Mouse (Mus musculus) midbrain, embryonic 10.5 days (tissue): ENCODE measurements around the gene Diexf. TPM values are rescaled to one million over a fixed set of nuclear protein-coding genes. Genes with fewer than 3 reads are reported as not detected.

Experiments
- DNase-seq: peaks from one replicate; pipeline ENCODE4 v3.0.0-alpha.2; 2017; ENCODE audit warnings: low spot score
- H3K27ac ChIP-seq: fragments of 300-500 bp; sonication (generic); replicated peaks from 2 replicates; pipeline ENCODE4 v1.5.1; 2016; ENCODE audit warnings: mild to moderate bottlenecking
- H3K27me3 ChIP-seq: fragments of 300-500 bp; sonication (generic); 2 replicates; pipeline ENCODE4 v1.6.1; 2016; ENCODE audit warnings: low read depth, mild to moderate bottlenecking; ENCODE audit not compliant: poor library complexity, severe bottlenecking
- H3K36me3 ChIP-seq: fragments of 300-500 bp; sonication (generic); 2 replicates; pipeline ENCODE4 v1.6.1; 2016; ENCODE audit warnings: mild to moderate bottlenecking, moderate library complexity
- H3K4me1 ChIP-seq: fragments of 300-500 bp; sonication (generic); 2 replicates; pipeline ENCODE4 v1.6.1; 2016
- H3K4me3 ChIP-seq: fragments of 300-500 bp; sonication (generic); 2 replicates; pipeline ENCODE4 v1.5.1; 2016; ENCODE audit warnings: mild to moderate bottlenecking, moderate library complexity
- H3K9me3 ChIP-seq: fragments of 300-500 bp; sonication (generic); replicated peaks from 2 replicates; pipeline ENCODE4 v1.6.1; 2016; ENCODE audit warnings: mild to moderate bottlenecking
- WGBS: fragments of 180-500 bp; shearing (Covaris S2); methylation state at CpG from one replicate; pipeline ENCODE4 v1.1.7; 2016; 5-methylcytosine and 5-hydroxymethylcytosine counted together
- polyA plus RNA-seq: library from polyadenylated mRNA; unstranded; fragments of >200 nt; fragmentation: Nextera tagmentation; extraction: Ambion mirVana; gene quantifications from 2 replicates; pipeline ENCODE4 v1.2.1, GENCODE M21; 2016

The Diexf gene
- polyA plus RNA-seq = 8.4 and 8.8 TPM in 2 replicates

DNA sequence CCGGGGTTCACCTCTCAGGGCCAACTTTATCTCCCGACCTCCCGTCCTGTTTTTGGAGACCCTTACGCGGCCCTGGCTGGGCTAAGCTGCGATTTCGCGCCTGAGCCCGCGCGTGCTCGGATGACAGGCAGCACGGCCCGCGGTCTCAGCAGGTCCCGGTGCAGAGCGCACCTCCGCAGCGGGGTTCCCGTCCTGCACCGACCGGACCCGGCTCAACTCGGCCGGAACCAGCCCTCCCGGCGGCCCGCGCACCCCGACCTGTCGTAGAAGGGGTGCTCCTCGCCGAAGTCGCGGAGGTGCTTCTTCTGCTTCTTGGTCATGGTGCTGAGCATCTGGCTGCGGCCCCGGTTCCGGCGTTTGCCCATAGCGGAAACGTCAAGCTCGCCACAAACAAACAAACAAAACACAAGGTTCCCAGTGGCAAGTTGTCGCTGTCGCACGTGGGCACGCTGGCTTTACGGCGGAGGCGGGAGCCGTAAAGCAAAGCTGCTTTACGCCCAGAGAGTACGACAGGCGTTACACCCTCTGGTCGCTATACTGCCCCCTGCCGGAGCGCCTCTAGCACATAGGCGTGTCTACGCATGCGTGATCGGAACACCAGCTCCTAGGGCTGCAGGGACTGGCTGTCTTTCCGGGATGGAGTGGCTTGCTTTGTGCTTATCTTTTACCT, at the start of gene Diexf:
Gene Diexf (minus strand): TSS at position 487 of the 670 bp plus-strand sequence.
- Histone ChIP-seq H3K27ac (peak within 1 kb of the TSS; percentile 88), H3K27me3 (no peaks in the 10 kb centered on the region), H3K4me3 (peak within 1 kb of the TSS; percentile 98), H3K9me3 (no peaks in the 10 kb centered on the region), H3K4me1 (peaks cover 12% of the 10 kb centered on the region), H3K36me3 (peaks cover 34% of the 10 kb centered on the region)
- peak; percentile 98 for DNase-seq
- under 1% methylated on average over 61 of the region's 61 CpGs for WGBS

DNA sequence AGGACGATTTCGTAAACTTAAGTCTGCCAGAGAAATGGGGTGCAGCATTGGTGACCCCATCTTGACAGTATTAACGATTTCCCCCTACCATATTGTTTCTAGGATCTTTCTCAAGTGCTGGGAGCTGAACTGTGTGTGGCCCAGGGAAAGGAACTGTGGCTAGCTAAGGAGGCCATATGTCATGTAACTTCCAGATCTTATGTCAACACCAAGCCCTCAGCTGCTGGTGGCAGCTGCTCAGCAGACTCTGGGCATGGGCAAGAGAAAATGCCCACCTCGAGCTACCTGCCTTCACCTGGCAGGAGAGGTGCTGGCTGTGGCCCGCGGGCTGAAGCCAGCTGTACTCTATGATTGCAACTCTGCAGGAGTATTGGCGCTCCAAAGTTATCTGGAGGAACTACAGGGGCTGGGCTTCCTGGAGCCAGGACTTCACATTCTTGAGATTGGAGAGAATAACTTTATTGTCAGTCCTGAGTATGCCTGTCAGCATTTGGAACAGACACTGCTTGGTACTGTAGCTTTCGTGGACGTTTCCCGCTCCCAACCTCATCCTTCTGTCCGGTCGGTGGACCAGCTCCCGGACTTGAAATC, 44.2 kb upstream of the Diexf start:
- DNase-seq = no peak
- Histone ChIP-seq H3K4me1 (peaks cover 32% of the 10 kb centered on the region), H3K27me3 (no peaks in the 10 kb centered on the region), H3K27ac (peak overlapping the region; percentile 90), H3K36me3 (no peaks in the 10 kb centered on the region), H3K4me3 (peak overlapping the region; percentile 82), H3K9me3 (no peaks in the 10 kb centered on the region)
- 92% methylated on average over 13 of the region's 13 CpGs for WGBS

DNA sequence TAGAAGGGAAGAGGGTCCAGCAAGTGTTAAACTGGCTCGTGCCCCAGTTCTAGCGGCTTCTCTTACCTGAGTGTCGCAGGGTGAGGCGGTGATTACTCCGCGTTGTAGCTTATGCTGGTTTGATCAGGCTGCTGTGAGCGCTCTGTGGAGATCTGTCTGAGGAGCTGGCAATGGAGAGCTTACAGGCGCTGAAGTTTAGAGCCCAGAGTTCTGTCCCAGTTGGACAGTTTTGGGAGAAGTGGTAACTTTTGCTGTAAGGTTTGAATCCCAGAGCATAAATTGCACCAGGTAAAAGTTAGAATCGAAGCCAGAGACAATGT, 43.7 kb upstream of the Diexf start:
- no peaks in the 10 kb centered on the region for H3K27me3 ChIP-seq
- H3K36me3 ChIP-seq = no peaks in the 10 kb centered on the region
- WGBS = 19% methylated on average over 9 of the region's 9 CpGs
- no peaks in the 10 kb centered on the region for H3K9me3 ChIP-seq
- peak overlapping the region; percentile 90 for H3K27ac ChIP-seq
- H3K4me1 ChIP-seq = peaks cover 32% of the 10 kb centered on the region
- DNase-seq = no peak
- peak overlapping the region; percentile 82 for H3K4me3 ChIP-seq

DNA sequence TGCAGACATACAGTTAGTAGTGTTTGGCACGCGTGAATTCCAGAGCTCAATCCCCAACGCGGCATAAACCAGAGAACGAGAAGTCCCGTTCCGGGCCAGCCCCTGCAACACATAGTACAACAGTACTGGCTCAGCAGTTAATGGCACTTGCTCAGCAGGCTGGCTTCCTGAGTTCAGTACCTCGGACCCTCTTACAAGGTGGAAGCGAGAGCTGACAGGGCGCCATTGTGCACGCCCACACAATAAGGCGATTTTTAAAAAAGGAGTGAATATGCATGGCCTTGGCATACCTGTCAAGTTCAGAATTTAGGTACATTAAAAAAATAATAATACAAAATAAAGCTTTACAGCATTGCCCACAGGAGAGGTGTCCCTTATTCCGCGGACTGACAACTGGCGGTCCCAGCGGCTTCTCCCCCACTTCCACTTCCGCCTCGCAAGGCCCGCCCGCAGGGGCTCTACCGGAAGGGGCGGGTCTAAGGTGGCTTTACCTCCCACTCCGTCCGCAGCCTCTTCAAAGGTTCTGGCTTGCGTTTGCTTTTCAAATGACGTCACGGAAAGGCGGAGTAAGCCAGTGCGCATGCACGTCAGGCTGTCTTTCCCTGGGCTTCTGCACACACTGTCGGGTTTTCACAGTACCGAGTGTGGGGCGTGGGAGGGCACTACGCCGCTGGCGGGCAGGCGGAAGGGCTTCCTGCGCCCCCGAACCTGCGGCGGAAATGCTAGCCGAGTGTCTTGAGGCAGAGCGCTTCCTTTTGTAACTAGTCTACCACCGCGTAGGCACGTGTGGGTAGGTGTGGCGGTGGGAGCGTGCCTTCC, 43.1 kb upstream of the Diexf start:
- no peaks in the 10 kb centered on the region for H3K9me3 ChIP-seq
- H3K36me3 ChIP-seq = no peaks in the 10 kb centered on the region
- H3K4me1 ChIP-seq = peaks cover 32% of the 10 kb centered on the region
- peak; percentile 97 for DNase-seq
- 1% methylated on average over 48 of the region's 48 CpGs for WGBS
- H3K4me3 ChIP-seq = peak overlapping the region; percentile 82
- peak overlapping the region; percentile 90 for H3K27ac ChIP-seq
- no peaks in the 10 kb centered on the region for H3K27me3 ChIP-seq

DNA sequence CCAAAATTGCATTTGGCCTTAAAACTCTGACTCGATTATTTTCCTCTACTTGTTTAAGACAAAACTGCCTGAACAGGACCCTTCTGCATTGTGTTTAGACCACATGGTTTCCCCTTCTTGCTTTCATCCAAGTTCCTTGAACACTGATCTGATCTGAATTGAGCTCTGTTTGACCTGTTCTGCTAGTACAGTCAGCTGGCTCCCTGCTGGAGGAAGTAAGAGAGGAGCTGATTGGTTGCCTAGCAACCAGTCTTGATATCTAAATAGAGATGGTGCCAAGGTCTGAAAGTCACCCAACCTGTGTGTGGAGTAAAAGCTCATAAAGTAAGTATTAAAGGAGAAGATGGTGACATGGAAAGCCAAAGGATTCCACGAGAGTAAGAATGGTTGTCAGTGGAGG, 39.8 kb upstream of the Diexf start:
- H3K9me3 ChIP-seq = no peaks in the 10 kb centered on the region
- H3K4me1 ChIP-seq = peaks cover 24% of the 10 kb centered on the region
- no peak overlapping the region for H3K27ac ChIP-seq
- DNase-seq = no peak
- H3K4me3 ChIP-seq = no peak overlapping the region
- H3K36me3 ChIP-seq = no peaks in the 10 kb centered on the region
- no peaks in the 10 kb centered on the region for H3K27me3 ChIP-seq
- WGBS = 90% methylated on average over 2 of the region's 2 CpGs

DNA sequence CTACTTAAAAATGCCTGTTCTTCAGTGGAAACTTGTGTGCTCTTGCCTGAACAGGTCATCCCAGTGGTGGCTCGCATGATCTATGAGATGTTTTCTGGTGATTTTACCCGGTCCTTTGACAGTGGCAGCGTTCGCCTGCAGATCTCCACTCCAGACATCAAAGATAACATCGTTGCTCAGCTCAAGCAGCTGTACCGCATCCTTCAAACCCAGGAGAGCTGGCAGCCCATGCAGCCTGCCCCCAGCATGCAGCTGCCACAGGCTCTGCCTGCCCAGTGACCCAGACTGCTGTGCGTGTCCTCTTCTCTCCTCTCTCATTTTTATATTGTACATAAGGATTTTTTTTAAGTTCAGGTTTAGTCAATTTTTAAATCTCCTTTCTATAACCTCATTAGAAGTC, 39.2 kb upstream of the Diexf start:
- Histone ChIP-seq H3K27ac (no peak overlapping the region), H3K9me3 (no peaks in the 10 kb centered on the region), H3K27me3 (no peaks in the 10 kb centered on the region), H3K4me1 (peaks cover 18% of the 10 kb centered on the region), H3K4me3 (no peak overlapping the region), H3K36me3 (no peaks in the 10 kb centered on the region)
- WGBS = 93% methylated on average over 7 of the region's 7 CpGs
- no peak for DNase-seq

DNA sequence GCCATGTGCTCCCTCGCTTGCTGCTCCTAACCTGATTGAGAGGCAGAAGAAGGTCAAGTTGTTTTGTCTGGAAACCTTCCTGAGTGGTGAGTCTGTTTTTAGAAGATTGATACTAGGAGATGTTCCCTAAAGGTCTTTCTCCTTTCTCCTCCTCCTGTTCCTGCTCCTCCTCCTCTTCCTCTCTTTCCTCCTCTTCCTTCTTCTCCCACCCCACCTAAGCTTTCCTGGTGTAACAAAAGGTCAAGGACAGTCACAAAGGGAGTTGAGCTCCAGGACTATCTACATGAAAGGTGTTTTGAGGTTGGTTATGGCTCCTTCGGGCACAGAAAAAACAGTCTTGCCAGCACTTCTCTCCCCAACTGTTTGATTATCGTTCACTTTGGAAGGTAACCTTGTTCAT, 37.7 kb upstream of the Diexf start, which contains the start of gene A130010J15Rik:
Gene A130010J15Rik (plus strand): TSS at position 301 of the 400 bp plus-strand sequence.
- no peak for DNase-seq
- H3K27ac ChIP-seq = no peak within 1 kb of the TSS
- WGBS = 92% methylated on average over 3 of the region's 3 CpGs

DNA sequence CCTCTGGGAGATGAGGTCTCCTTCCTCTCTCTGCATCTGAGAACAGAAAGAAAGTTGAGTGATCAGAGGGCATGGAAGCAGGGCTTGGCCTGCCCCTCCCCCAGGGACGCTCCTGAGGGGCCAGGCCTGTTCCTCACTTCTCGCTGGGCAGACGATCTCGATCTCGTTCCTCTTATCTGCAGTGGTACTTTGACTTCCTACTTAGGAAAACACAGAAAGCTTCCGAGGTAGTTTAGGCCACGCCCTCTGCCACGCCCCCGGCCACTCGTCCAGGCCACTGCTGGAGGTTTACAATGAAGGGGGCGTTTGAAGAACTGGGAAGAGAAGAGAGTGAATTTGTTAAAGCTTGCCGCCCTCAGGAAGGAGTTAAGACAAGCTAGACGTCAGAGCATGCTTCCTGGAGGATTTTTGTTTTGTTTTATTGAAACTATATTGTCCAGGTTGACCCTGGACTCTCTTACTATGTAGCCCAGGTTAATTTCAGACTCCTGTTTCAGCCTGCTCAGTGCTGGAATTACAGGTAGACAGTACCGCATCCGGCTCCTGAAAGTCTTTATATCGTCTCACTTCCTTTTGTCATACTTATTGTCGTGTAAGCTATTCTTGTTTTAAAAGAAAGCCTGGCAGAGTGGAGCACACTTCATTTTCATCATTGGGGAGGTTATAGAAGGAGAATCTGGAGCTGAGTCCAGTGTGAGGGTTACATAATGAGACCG, 30.4 kb upstream of the Diexf start:
- peak; percentile 68 for DNase-seq
- WGBS = 16% methylated on average over 18 of the region's 18 CpGs
- peak overlapping the region; percentile 45 for H3K4me3 ChIP-seq

More for the DNA sequence above, 37.7 kb upstream of the Diexf start, which contains the start of gene A130010J15Rik:
- H3K36me3 ChIP-seq = no peaks in the 10 kb centered on the region
- H3K9me3 ChIP-seq = no peaks in the 10 kb centered on the region
- peaks cover 9% of the 10 kb centered on the region for H3K4me1 ChIP-seq
- H3K27me3 ChIP-seq = no peaks in the 10 kb centered on the region
- H3K4me3 ChIP-seq = no peak within 1 kb of the TSS

DNA sequence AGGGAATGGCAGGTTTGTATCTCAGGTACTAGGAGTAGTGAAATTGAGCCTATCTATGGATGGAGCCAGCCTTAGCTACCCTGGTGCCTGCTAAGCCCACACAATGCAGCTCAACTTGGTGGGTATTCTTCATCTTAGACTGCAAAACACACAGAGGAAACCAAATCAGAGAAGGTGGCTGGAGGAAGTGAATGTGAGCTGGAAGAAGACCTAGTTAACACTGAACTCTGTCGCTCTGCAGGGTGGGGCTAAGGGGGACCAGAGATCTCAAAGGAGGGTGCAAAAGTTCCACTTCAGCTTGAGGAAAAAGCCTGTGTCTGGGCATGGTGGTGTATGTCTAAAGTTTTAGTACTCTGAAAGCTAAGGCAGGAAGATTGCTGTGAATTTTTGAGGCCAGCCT, 29.5 kb upstream of the Diexf start:
- H3K27ac ChIP-seq = no peak overlapping the region

More for the DNA sequence above, 30.4 kb upstream of the Diexf start:
- Histone ChIP-seq H3K27ac (peak overlapping the region; percentile 59; the same call in 1 of the 2 replicates), H3K4me1 (peaks cover 14% of the 10 kb centered on the region), H3K36me3 (no peaks in the 10 kb centered on the region), H3K9me3 (no peaks in the 10 kb centered on the region), H3K27me3 (peaks cover 15% of the 10 kb centered on the region)

DNA sequence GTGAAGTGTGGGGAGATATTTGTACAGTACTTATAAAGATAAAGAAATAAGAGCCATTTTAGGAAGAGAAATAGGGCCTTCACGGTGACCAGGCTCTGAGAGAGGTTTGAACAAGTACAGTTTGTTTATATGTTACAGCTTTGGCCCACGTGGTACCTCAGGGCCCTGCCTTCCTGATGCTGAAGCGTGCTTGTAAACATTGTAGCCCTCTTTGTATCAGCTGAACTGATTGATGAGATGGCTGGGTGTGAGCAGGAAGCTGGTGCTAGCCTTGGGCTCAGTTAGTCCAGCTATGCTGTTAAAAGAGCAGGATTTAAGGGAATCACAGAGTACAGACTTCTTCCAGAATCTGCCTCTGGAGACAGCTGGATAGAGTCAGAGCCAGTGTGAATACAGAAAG, 29.1 kb upstream of the Diexf start:
- no peak for DNase-seq
- WGBS = 71% methylated on average over 3 of the region's 3 CpGs

More for the DNA sequence above, 29.5 kb upstream of the Diexf start:
- DNase-seq = no peak
- H3K9me3 ChIP-seq = no peaks in the 10 kb centered on the region
- H3K4me1 ChIP-seq = peaks cover 14% of the 10 kb centered on the region
- H3K4me3 ChIP-seq = no peak overlapping the region
- no peaks in the 10 kb centered on the region for H3K36me3 ChIP-seq
- peaks cover 23% of the 10 kb centered on the region for H3K27me3 ChIP-seq
- 45% methylated on average over 1 of the region's 1 CpGs for WGBS

DNA sequence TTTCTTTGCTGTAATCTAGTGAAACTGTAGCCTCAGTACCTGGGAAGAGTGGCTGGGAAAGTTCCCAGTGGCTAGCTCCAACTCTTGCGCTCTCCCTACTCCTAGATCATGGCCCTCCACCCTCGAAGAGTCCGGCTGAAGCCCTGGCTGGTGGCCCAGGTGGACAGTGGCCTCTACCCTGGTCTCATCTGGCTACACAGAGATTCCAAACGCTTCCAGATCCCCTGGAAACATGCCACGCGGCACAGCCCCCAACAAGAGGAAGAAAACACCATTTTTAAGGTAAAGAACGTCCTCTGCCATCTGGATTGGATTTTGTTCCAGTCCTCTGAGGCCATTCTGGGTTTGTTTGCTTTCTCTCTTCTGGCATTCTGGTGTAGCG, 27.0 kb upstream of the Diexf start:
- H3K27me3 ChIP-seq = peaks cover 48% of the 10 kb centered on the region
- H3K9me3 ChIP-seq = no peaks in the 10 kb centered on the region
- H3K36me3 ChIP-seq = no peaks in the 10 kb centered on the region
- H3K27ac ChIP-seq = no peak overlapping the region
- no peak overlapping the region for H3K4me3 ChIP-seq
- DNase-seq = no peak
- H3K4me1 ChIP-seq = peaks cover 27% of the 10 kb centered on the region
- 83% methylated on average over 8 of the region's 8 CpGs for WGBS

More for the DNA sequence above, 29.1 kb upstream of the Diexf start:
- Histone ChIP-seq H3K27me3 (peaks cover 28% of the 10 kb centered on the region), H3K27ac (no peak overlapping the region), H3K9me3 (no peaks in the 10 kb centered on the region), H3K4me3 (no peak overlapping the region), H3K4me1 (peaks cover 14% of the 10 kb centered on the region), H3K36me3 (no peaks in the 10 kb centered on the region)

DNA sequence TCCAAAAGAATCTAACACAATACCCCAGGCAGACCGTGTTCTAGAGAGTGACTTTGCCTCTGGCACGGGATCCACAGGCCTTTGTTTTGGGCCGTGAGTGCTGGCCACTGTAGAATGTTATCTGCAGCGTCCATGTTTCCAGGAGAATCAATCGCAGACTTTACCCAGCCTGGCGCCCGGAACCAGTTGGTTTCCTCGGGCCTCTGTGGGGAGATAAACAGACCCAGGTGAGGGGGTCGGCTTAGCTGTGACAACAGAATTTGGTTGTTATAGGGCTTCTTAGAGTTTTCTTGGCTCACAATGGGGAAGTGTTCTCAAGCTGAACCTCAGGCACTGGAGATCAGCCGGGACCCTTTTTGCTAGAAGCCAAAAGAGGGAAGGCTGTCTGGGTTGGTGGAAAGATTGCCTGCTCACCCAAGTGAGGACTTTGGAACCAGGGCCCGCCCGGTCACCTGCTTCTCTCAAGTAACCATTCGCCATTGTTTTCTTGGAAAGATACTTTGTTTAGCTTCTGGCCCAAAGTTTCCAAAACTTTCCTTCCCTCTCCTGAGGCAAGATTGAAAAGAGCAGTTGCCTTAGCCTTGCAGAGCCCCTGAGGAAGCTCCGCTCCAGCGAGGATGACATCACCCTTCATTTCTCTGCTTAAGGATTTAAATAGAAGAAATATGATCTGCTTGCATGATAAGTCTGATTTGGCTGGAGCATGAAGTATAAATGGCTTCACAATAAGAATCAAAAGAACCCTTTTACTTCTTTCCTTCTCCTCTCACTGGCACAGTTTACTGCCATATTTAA, 26.4 kb upstream of the Diexf start:
- DNase-seq = no peak
- no peaks in the 10 kb centered on the region for H3K9me3 ChIP-seq
- H3K36me3 ChIP-seq = no peaks in the 10 kb centered on the region
- H3K4me1 ChIP-seq = peaks cover 27% of the 10 kb centered on the region
- 84% methylated on average over 15 of the region's 15 CpGs for WGBS
- no peak overlapping the region for H3K4me3 ChIP-seq
- peaks cover 54% of the 10 kb centered on the region for H3K27me3 ChIP-seq
- H3K27ac ChIP-seq = no peak overlapping the region
